Mouse (Mus musculus): ENCODE measurements around the gene Aif1. TPM values are rescaled to one million over a fixed set of nuclear protein-coding genes. Genes with fewer than 3 reads are reported as not detected.

The Aif1 gene
- polyA plus RNA-seq, 1 experiment = 8.9 TPM

DNA sequence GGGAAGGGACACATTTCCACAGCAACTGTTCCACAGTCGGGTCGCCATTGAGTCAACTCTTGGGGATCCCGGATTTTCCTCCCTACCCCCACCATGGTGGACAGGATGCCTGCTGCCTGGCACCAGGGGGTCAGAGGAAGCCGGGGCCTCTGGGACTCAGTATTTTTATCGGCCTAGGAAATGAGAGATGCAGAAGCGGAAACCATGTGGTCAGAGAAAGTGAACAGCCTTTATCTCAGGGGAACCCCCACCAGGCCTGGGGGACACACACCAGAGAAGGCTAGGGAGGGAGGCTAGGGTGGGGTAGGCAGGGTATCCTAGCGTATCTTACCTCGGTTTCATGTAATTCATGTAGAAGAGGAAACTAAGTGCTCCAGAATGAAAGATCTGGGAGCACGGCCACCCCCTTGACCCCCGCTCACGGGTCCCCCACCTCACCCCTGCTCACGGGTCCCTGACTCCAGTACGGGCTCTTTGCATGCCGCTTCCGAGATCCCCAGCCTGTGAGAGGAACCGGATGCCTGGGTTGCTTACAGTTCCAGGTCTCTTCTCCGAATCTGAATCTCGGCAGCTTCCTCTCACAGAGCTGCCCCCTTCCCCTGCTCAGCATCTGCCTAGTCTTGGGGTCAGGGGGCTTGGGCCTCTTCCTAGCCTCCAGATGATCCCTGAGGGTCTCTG, 42.8 kb upstream of the Aif1 start:
- DNase-seq = no peak
- TF ChIP-seq POLR2A (IDR thresholded peaks at IDR 0.05; ENCODE audit: control insufficient read depth, extremely low read depth, insufficient read depth, low read length, poor library complexity) (no peak), CTCF (IDR thresholded peaks at IDR 0.05; ENCODE audit: borderline replicate concordance, control insufficient read depth, extremely low read depth, insufficient read depth, low read length, poor library complexity) (no peak)
- WGBS = 14% methylated on average over 18 of the region's 18 CpGs
- H3K4me3 ChIP-seq (ENCODE audit: control insufficient read depth, insufficient read depth, low read length) = no peak overlapping the region
- H3K36me3 ChIP-seq (ENCODE audit: control insufficient read depth, insufficient read depth, low read length) = no peaks in the 10 kb centered on the region
- H3K4me1 ChIP-seq (replicated peaks; ENCODE audit: control insufficient read depth, insufficient read depth, low read length) = peaks cover 57% of the 10 kb centered on the region
- H3K27ac ChIP-seq (ENCODE audit: control insufficient read depth, insufficient read depth, low read length) = no peak overlapping the region
- no peaks in the 10 kb centered on the region for H3K27me3 ChIP-seq (ENCODE audit: control insufficient read depth, insufficient read depth, low read length)

DNA sequence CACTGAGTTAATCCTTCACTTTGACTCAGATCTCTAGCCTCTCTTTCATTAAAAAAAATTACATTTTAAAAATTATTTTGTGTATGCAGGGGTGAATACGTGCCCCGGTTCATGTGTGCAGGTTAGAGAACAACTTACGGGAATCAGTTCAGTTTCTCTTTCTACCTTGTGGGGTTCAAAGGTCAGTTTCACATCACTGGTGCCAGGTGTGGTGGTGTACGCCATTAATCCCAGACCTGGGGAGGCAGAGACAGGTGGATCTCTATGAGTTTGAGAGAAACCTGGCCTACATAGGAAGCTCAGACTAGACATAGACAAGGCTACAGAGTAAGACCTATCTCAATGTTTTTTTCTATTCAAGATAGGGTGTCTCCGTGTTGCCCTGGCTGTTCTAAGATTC, 37.2 kb upstream of the Aif1 start:
- no peak for DNase-seq
- 96% methylated on average over 5 of the region's 5 CpGs for WGBS
- Histone ChIP-seq H3K27me3 (ENCODE audit: control insufficient read depth, insufficient read depth, low read length) (no peaks in the 10 kb centered on the region), H3K27ac (ENCODE audit: control insufficient read depth, insufficient read depth, low read length) (no peak overlapping the region), H3K36me3 (ENCODE audit: control insufficient read depth, insufficient read depth, low read length) (no peaks in the 10 kb centered on the region), H3K4me3 (ENCODE audit: control insufficient read depth, insufficient read depth, low read length) (no peak overlapping the region), H3K4me1 (replicated peaks; ENCODE audit: control insufficient read depth, insufficient read depth, low read length) (peaks cover 24% of the 10 kb centered on the region)
- TF ChIP-seq CTCF (IDR thresholded peaks at IDR 0.05; ENCODE audit: borderline replicate concordance, control insufficient read depth, extremely low read depth, insufficient read depth, low read length, poor library complexity) (no peak), POLR2A (IDR thresholded peaks at IDR 0.05; ENCODE audit: control insufficient read depth, extremely low read depth, insufficient read depth, low read length, poor library complexity) (no peak)

DNA sequence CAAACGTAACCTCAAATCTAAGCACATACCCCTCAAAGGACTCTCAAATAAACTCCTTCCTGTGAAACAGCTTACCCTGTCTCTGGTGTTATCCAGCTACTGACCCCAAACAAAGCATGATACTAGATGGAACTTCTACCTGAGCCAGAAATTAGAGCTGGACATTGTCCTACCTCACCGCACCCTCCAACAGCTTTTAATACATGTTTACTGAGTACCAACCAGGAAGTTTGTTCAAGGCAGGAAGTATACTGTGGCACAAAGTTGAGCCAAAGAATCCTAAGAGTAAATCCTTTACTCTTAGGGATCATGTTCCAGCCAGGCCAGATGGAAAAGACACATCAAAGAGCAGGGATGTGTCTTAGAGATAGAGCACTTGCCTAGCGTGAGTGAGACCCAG, 34.7 kb upstream of the Aif1 start:
- H3K4me1 ChIP-seq (replicated peaks; ENCODE audit: control insufficient read depth, insufficient read depth, low read length) = peaks cover 24% of the 10 kb centered on the region
- 70% methylated on average over 3 of the region's 3 CpGs for WGBS
- H3K27ac ChIP-seq (ENCODE audit: control insufficient read depth, insufficient read depth, low read length) = no peak overlapping the region

GRCm38 (mm10) chr17:35209785-35210535, 34.1 kb upstream of the Aif1 start:
- 18% methylated on average over 12 of the region's 12 CpGs for WGBS
- no peak overlapping the region for H3K4me3 ChIP-seq (ENCODE audit: control insufficient read depth, insufficient read depth, low read length)
- no peak overlapping the region for H3K27ac ChIP-seq (ENCODE audit: control insufficient read depth, insufficient read depth, low read length)
- TF ChIP-seq CTCF (IDR thresholded peaks at IDR 0.05; ENCODE audit: borderline replicate concordance, control insufficient read depth, extremely low read depth, insufficient read depth, low read length, poor library complexity) = no peak
- TF ChIP-seq POLR2A (IDR thresholded peaks at IDR 0.05; ENCODE audit: control insufficient read depth, extremely low read depth, insufficient read depth, low read length, poor library complexity) = no peak
- no peak for DNase-seq
- no peaks in the 10 kb centered on the region for H3K27me3 ChIP-seq (ENCODE audit: control insufficient read depth, insufficient read depth, low read length)
- H3K4me1 ChIP-seq (replicated peaks; ENCODE audit: control insufficient read depth, insufficient read depth, low read length) = peaks cover 28% of the 10 kb centered on the region
- H3K36me3 ChIP-seq (ENCODE audit: control insufficient read depth, insufficient read depth, low read length) = no peaks in the 10 kb centered on the region

More for the DNA sequence above, 34.7 kb upstream of the Aif1 start:
- Histone ChIP-seq H3K4me3 (ENCODE audit: control insufficient read depth, insufficient read depth, low read length) (no peak overlapping the region), H3K27me3 (ENCODE audit: control insufficient read depth, insufficient read depth, low read length) (no peaks in the 10 kb centered on the region), H3K36me3 (ENCODE audit: control insufficient read depth, insufficient read depth, low read length) (no peaks in the 10 kb centered on the region)
- TF ChIP-seq POLR2A (IDR thresholded peaks at IDR 0.05; ENCODE audit: control insufficient read depth, extremely low read depth, insufficient read depth, low read length, poor library complexity) (no peak), CTCF (IDR thresholded peaks at IDR 0.05; ENCODE audit: borderline replicate concordance, control insufficient read depth, extremely low read depth, insufficient read depth, low read length, poor library complexity) (no peak)
- no peak for DNase-seq

DNA sequence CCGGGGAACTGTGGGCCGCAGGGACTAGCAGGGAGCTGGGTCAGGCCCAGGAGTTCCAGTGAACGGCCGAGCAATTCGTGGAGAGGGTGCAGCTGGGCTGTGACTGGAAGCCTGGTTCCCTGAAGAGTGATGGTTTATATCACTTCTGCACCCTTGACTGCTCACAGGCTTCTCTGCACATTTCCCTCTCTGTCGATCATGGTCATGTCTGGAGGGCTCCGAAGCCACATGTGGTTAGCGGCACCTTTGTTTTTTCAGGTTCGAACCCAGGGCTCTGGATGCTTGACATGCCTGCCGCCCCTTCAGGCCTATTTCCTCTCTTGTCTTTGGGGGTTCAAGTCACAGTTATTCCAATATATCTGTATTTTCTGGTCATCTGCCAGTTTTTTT, 29.5 kb upstream of the Aif1 start:
- no peak for TF ChIP-seq CTCF (IDR thresholded peaks at IDR 0.05; ENCODE audit: borderline replicate concordance, control insufficient read depth, extremely low read depth, insufficient read depth, low read length, poor library complexity)
- TF ChIP-seq POLR2A (IDR thresholded peaks at IDR 0.05; ENCODE audit: control insufficient read depth, extremely low read depth, insufficient read depth, low read length, poor library complexity) = no peak
- peak; percentile 35 for DNase-seq
- H3K4me3 ChIP-seq (ENCODE audit: control insufficient read depth, insufficient read depth, low read length) = peak overlapping the region; percentile 30
- H3K36me3 ChIP-seq (ENCODE audit: control insufficient read depth, insufficient read depth, low read length) = no peaks in the 10 kb centered on the region
- peak overlapping the region; percentile 79 for H3K27ac ChIP-seq (ENCODE audit: control insufficient read depth, insufficient read depth, low read length)
- 31% methylated on average over 10 of the region's 10 CpGs for WGBS
- H3K27me3 ChIP-seq (ENCODE audit: control insufficient read depth, insufficient read depth, low read length) = no peaks in the 10 kb centered on the region
- H3K4me1 ChIP-seq (replicated peaks; ENCODE audit: control insufficient read depth, insufficient read depth, low read length) = peaks cover 58% of the 10 kb centered on the region

GRCm38 (mm10) chr17:35204494-35205379, 28.9 kb upstream of the Aif1 start, which contains the start of gene Lta:
Gene Lta, minus strand, starts transcription at chr17:35205351.
- H3K27ac ChIP-seq (ENCODE audit: control insufficient read depth, insufficient read depth, low read length) = peak within 1 kb of the TSS; percentile 79
- 0 out of 2 replicates have a peak, but pooled peaks have one; percentile 40 for TF ChIP-seq POLR2A (IDR thresholded peaks at IDR 0.05; ENCODE audit: control insufficient read depth, extremely low read depth, insufficient read depth, low read length, poor library complexity)
- TF ChIP-seq CTCF (IDR thresholded peaks at IDR 0.05; ENCODE audit: borderline replicate concordance, control insufficient read depth, extremely low read depth, insufficient read depth, low read length, poor library complexity) = 0 out of 2 replicates have a peak, but pooled peaks have one; percentile 30
- no peaks in the 10 kb centered on the region for H3K36me3 ChIP-seq (ENCODE audit: control insufficient read depth, insufficient read depth, low read length)
- H3K4me3 ChIP-seq (ENCODE audit: control insufficient read depth, insufficient read depth, low read length) = peak within 1 kb of the TSS; percentile 30
- DNase-seq = peak; percentile 78
- 23% methylated on average over 20 of the region's 20 CpGs for WGBS
- peaks cover 59% of the 10 kb centered on the region for H3K4me1 ChIP-seq (replicated peaks; ENCODE audit: control insufficient read depth, insufficient read depth, low read length)
- no peaks in the 10 kb centered on the region for H3K27me3 ChIP-seq (ENCODE audit: control insufficient read depth, insufficient read depth, low read length)

All from thymus, adult 2 months (tissue).